Mouse (Mus musculus) activated CD4-positive, CD25-positive, alpha-beta regulatory T cell, adult 4 months (primary cell): Measurements from ENCODE around the gene Sh2b1. TPM values are rescaled to one million over a fixed set of nuclear protein-coding genes. Genes with fewer than 3 reads are reported as not detected.

ENCODE experiments used
- polyA plus RNA-seq, 2 experiments: library from polyadenylated mRNA; unstranded; fragments of 100-300 nt; shearing (Covaris generic); gene quantifications; one replicate each; pipeline ENCODE4 v1.2.1; 2017

Sh2b1 gene
- polyA plus RNA-seq, 2 experiments from 2014 or later: 14.5 to 15.9 TPM

Other genes with a start within 250 kb of the Sh2b1 start
- 1 to 10 TPM; 4.1 to 5.6 TPM for gene Sbk1, start 202.8 kb downstream of the Sh2b1 start, polyA plus RNA-seq
- 100 to 1,000 TPM; 784 to 813 TPM for gene Lat, start 105.9 kb downstream of the Sh2b1 start, polyA plus RNA-seq
- gene Spns1, start 98.0 kb downstream of the Sh2b1 start, polyA plus RNA-seq: 10 to 100 TPM; 26.7 to 43.3 TPM
- gene Nfatc2ip, start 78.7 kb downstream of the Sh2b1 start, polyA plus RNA-seq: 1 to 10 TPM; 2.1 to 3.4 TPM
- 10 to 100 TPM in 1 of 2 experiments, not detected in 1; 10.8 TPM for gene Cd19, start 60.5 kb downstream of the Sh2b1 start, polyA plus RNA-seq
- gene Rabep2, start 46.7 kb downstream of the Sh2b1 start, polyA plus RNA-seq: 10 to 100 TPM; 35.4 to 48.2 TPM
- gene Atp2a1, start 12.3 kb downstream of the Sh2b1 start, polyA plus RNA-seq: under 1 TPM in 1 of 2 experiments, not detected in 1; 0.18 TPM
- gene Tufm, start 11.9 kb upstream of the Sh2b1 start, polyA plus RNA-seq: 10 to 100 TPM; 71.2 to 78.9 TPM
- 10 to 100 TPM; 14.7 to 18.8 TPM for gene Atxn2l, start 28.0 kb upstream of the Sh2b1 start, polyA plus RNA-seq
- gene Eif3c, start 91.0 kb upstream of the Sh2b1 start, polyA plus RNA-seq: 100 to 1,000 TPM; 207 to 260 TPM
- gene Apobr, start 109.5 kb upstream of the Sh2b1 start, polyA plus RNA-seq: under 1 TPM; 0.80 to 0.98 TPM
- 10 to 100 TPM; 42.7 to 46.2 TPM for gene Cln3, start 110.4 kb upstream of the Sh2b1 start, polyA plus RNA-seq
- gene Il27, start 119.5 kb upstream of the Sh2b1 start, polyA plus RNA-seq: not detected
- gene Nupr1, start 155.4 kb upstream of the Sh2b1 start, polyA plus RNA-seq: under 1 TPM in 1 of 2 experiments, not detected in 1; 0.54 TPM
- 100 to 1,000 TPM in 1 of 2 experiments, 10 to 100 TPM in 1; 73.9 to 103 TPM for gene Sgf29, start 173.9 kb upstream of the Sh2b1 start, polyA plus RNA-seq
- under 1 TPM in 1 of 2 experiments, not detected in 1; 0.42 TPM for gene Sult1a1, start 201.0 kb upstream of the Sh2b1 start, polyA plus RNA-seq
- gene Bola2, start 220.0 kb upstream of the Sh2b1 start, polyA plus RNA-seq: 100 to 1,000 TPM in 1 of 2 experiments, 10 to 100 TPM in 1; 90.0 to 201 TPM
- 10 to 100 TPM in 1 of 2 experiments, 1 to 10 TPM in 1; 9.7 to 10.0 TPM for gene Slx1b, start 220.4 kb upstream of the Sh2b1 start, polyA plus RNA-seq
- 1,000 to 10,000 TPM; 2,153 to 2,681 TPM for gene Coro1a, start 232.4 kb upstream of the Sh2b1 start, polyA plus RNA-seq